Mouse (Mus musculus) liver, adult 2 months (tissue): ENCODE measurements around the gene Wdr45.
A peak's percentile ranks its signal among the peaks of the same experiment; 100 is the strongest.

Experiments
- CTCF ChIP-seq: fragments of 200-500 bp; IDR thresholded peaks from 2 replicates; pipeline ENCODE4 v1.5.1; 2011; ENCODE audit warnings: low read depth, low read length, control low read depth
- POLR2A ChIP-seq: fragments of 200-500 bp; IDR thresholded peaks from 2 replicates; pipeline ENCODE4 v1.6.1; 2011; ENCODE audit warnings: low read length, control low read depth; ENCODE audit not compliant: insufficient read depth; ENCODE audit errors: extremely low read depth

DNA sequence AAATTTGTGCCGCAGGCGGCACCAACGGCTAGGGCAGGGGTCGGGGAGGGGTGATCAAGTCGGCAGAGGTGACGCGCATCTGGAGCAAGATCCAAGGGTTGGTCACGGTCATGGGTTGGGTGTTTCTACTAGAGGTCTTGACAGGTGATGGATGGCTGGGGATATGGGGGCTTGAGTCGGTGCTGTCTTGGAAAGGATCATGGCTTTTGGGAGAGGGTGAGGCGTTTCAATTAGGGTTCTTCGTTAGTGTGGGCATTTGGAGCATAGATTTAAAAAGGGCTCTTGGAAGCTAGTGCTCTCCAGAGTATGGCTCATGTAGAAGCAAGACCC lies 8.1 kb downstream of the Wdr45 start:
- TF ChIP-seq CTCF (no peak), POLR2A (peak; percentile 57; the same call in 1 of the 2 replicates)
